Mouse (Mus musculus) heart, postnatal 0 days (tissue): ENCODE measurements around the gene Tbc1d4. TPM values are rescaled to one million over a fixed set of nuclear protein-coding genes. Genes with fewer than 3 reads are reported as not detected.

Experiments used
- ATAC-seq: fragments of 200-750 bp; cut with Nextera tagmentation; 2 replicates; pipeline ENCODE4 v1.8.0; 2017; ENCODE audit warnings: low read depth, moderate number of reproducible peaks, moderate library complexity; ENCODE audit not compliant: insufficient read depth
- DNase-seq: peaks from one replicate; pipeline ENCODE4 v3.0.0-alpha.2; 2016; ENCODE audit warnings: low spot score
- H3K27ac ChIP-seq: fragments of 300-500 bp; sonication (generic); 2 replicates; pipeline ENCODE4 v1.5.1; 2014; ENCODE audit warnings: low read depth, mild to moderate bottlenecking
- H3K27me3 ChIP-seq: fragments of 300-500 bp; sonication (generic); 2 replicates; pipeline ENCODE4 v1.6.1; 2014; ENCODE audit warnings: low read length, mixed read lengths; ENCODE audit not compliant: control insufficient read depth, insufficient read depth
- H3K36me3 ChIP-seq: fragments of 300-500 bp; sonication (generic); replicated peaks from 2 replicates; pipeline ENCODE4 v1.6.1; 2014; ENCODE audit warnings: low read length, mixed read lengths; ENCODE audit not compliant: control insufficient read depth, insufficient read depth
- H3K4me1 ChIP-seq: fragments of 300-500 bp; sonication (generic); 2 replicates; pipeline ENCODE4 v1.6.1; 2014; ENCODE audit warnings: antibody characterized with exemption; ENCODE audit not compliant: control insufficient read depth, insufficient read depth
- H3K4me2 ChIP-seq: fragments of 300-500 bp; sonication (generic); 2 replicates; pipeline ENCODE4 v1.6.1; 2014; ENCODE audit warnings: low read depth, mild to moderate bottlenecking, low read length, moderate library complexity
- H3K4me3 ChIP-seq: fragments of 300-500 bp; sonication (generic); 2 replicates; pipeline ENCODE4 v1.5.1; 2014; ENCODE audit warnings: low read depth, low read length
- H3K9ac ChIP-seq: fragments of 300-500 bp; sonication (generic); replicated peaks from 2 replicates; pipeline ENCODE4 v1.6.1; 2014; ENCODE audit warnings: low read depth, low read length, mixed read lengths
- H3K9me3 ChIP-seq: fragments of 300-500 bp; sonication (generic); replicated peaks from 2 replicates; pipeline ENCODE4 v1.6.1; 2016; ENCODE audit warnings: low read length; ENCODE audit not compliant: control insufficient read depth
- CTCF ChIP-seq: IDR thresholded peaks from 2 replicates; pipeline ENCODE4 v1.5.1; 2016; ENCODE audit warnings: antibody characterized with exemption, control low read depth, low read depth
- EP300 ChIP-seq: IDR thresholded peaks from 2 replicates; pipeline ENCODE4 v1.6.1; 2016; ENCODE audit warnings: antibody characterized with exemption, low read depth
- WGBS: fragments of 180-500 bp; shearing (Covaris S2); extraction: QIAGEN DNeasy Blood & Tissue Kit; methylation state at CpG from one replicate; pipeline ENCODE4 v1.1.7; 2014; 5-methylcytosine and 5-hydroxymethylcytosine counted together
- polyA plus RNA-seq: library from polyadenylated mRNA; unstranded; fragments of >200 nt; fragmentation: Nextera tagmentation; extraction: Ambion mirVana; gene quantifications from 2 replicates; pipeline ENCODE4 v1.2.1, GENCODE M21; 2015
- total RNA-seq: library from RNA; depleted of rRNA; stranded (reverse); fragments of >200 nt; gene quantifications from 2 replicates; pipeline ENCODE4 v1.2.3, GENCODE M21; 2014; ENCODE audit warnings: low replicate concordance

Gene Tbc1d4
- total and polyA plus RNA-seq, 2 experiments from 2014 or later: 16.8 to 53.6 TPM

DNA sequence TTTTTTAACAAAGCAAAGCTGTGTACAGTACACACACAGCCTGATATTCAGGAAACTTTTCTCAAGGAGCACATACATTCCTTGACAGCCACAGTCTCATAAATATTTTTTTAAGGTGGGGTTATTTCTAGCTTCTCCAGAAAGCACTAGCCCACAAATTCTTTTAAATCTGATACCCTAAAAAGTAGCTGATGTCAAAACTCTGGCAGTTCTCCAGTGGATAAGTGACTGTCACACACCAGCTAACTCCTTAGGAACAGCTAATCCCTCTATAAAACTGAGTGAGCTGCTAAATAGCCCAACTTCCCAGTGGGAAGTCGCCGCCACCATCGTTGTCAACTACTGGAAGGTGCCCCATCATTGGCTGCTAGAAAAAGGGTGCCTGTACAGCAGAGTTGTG lies 43.3 kb downstream of the Tbc1d4 start:
- Histone ChIP-seq H3K27ac (no peak overlapping the region), H3K9ac (no peak overlapping the region), H3K9me3 (no peaks in the 10 kb centered on the region), H3K27me3 (no peaks in the 10 kb centered on the region), H3K4me3 (no peak overlapping the region), H3K4me1 (peaks cover 27% of the 10 kb centered on the region), H3K36me3 (no peaks in the 10 kb centered on the region), H3K4me2 (no peak overlapping the region)
- no peak for TF ChIP-seq CTCF
- no peak for TF ChIP-seq EP300
- WGBS: 51% methylated on average over 3 of the region's 3 CpGs
- ATAC-seq: no peak
- DNase-seq: no peak

DNA sequence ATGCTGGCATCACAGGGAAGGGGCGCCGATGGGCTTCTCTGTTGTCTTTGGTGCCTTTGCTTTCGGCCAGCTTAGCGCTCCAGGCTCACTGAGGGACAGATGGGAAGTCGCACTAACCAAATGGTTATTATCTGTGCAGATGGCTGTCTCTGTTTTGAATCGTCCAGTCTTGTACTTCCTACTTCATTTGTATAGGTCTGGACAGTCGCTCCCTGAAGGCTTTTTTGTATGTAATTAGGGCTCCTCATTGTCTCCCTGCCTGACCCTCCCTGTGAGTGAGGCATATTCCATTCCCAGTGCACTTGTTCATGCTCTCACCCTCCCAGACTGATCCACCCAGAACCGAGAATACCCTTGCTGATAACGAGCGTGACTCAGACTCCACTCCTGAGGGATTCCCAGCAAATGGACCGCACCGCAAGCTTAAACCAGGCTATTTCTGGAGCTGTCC lies 47.7 kb downstream of the Tbc1d4 start:
- Histone ChIP-seq H3K4me3 (peak overlapping the region; percentile 17; the same call in 1 of the 2 replicates), H3K9me3 (no peaks in the 10 kb centered on the region), H3K27ac (peak overlapping the region; percentile 26; the same call in 1 of the 2 replicates), H3K9ac (no peak overlapping the region; the same call in 1 of the 2 replicates), H3K36me3 (no peaks in the 10 kb centered on the region), H3K4me2 (peak overlapping the region; percentile 46), H3K27me3 (no peaks in the 10 kb centered on the region), H3K4me1 (peaks cover 19% of the 10 kb centered on the region)
- DNase-seq: peak; percentile 54
- peak; percentile 73 for ATAC-seq
- TF ChIP-seq CTCF (no peak), EP300 (no peak)
- 28% methylated on average over 12 of the region's 12 CpGs for WGBS

DNA sequence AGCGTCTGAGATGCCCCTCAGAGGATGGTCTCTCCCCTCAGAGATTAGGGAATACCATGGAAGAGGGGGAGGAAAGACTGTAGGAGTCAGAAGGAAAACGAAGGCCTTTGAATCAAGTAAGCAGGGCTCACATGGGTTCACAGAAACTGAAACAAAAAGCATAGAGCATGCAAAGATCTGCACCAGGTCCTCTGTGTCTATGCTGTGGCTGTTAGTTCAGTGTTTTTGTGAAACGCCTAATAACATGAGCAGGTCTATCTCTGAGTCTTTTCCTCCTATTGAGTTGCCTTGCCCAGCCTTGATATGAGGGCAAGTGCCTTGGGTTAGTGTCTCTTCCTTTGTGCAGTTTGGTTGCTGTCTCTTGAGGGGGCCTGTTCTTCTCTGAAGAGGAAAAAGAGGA lies 49.5 kb downstream of the Tbc1d4 start:
- Histone ChIP-seq H3K9me3 (no peaks in the 10 kb centered on the region), H3K9ac (no peak overlapping the region), H3K4me3 (no peak overlapping the region), H3K36me3 (no peaks in the 10 kb centered on the region), H3K4me2 (no peak overlapping the region), H3K4me1 (peaks cover 23% of the 10 kb centered on the region), H3K27me3 (no peaks in the 10 kb centered on the region), H3K27ac (no peak overlapping the region)
- WGBS: 69% methylated on average over 3 of the region's 3 CpGs
- ATAC-seq: no peak
- DNase-seq: no peak
- TF ChIP-seq CTCF (no peak), EP300 (no peak)

DNA sequence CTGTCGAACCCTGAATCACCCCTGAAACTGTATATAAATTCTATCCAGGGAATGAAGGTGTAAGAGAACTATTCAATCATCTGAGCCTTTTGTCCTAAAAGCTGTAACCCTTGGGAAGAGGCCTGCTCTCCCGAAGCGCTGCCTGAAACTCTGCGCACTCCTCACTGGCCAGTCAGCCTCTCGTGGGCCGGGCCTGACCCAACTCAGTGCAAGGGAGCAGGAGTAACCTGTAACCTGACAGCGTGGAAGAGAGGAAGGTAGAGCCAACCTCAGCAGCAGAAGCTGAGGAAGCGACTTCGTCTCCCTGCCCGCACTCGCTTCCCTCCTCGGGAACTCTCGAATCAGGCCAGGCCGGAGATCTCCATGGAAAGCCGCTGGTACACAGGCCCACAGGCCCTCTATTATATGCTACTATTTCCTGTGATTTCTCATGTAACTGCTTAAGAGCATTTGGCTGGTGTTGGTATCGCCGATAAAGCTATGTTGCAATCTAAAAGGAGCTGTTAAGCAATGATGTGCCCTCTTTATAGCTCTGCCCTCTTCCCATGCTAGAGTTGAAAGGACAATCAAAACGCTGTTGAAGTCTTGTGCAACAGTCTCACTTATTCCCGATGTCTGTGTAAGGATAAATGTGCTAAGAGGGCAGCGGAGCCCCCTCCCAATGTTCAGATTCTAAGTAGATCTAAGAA lies 60.0 kb downstream of the Tbc1d4 start:
- 89% methylated on average over 20 of the region's 20 CpGs for WGBS
- no peak; the same call in 1 of the 2 replicates for ATAC-seq

DNA sequence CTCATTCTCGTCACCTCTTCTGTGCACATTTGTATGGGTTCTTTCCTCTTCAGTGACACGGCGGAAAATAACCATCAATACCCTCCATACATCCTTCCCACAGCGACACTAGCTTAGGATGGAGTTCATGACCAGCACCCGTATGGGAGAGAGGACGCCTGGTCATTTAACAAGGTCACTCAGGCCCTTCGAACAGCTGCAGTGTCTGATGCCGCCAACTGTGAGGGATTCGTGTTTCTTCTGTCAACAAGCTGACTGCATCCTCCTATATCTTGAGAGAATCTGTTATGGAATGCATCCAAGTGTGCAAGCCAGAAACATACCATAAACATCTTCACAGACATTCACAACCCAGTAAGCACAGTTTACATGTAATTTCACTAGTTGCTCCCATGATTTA lies 67.1 kb downstream of the Tbc1d4 start:
- no peak overlapping the region for H3K4me3 ChIP-seq
- no peaks in the 10 kb centered on the region for H3K27me3 ChIP-seq
- peaks cover 19% of the 10 kb centered on the region; the same call in 1 of the 2 replicates for H3K4me1 ChIP-seq
- no peaks in the 10 kb centered on the region for H3K36me3 ChIP-seq
- DNase-seq: no peak
- TF ChIP-seq CTCF (no peak), EP300 (no peak)
- H3K9ac ChIP-seq: no peak overlapping the region
- no peaks in the 10 kb centered on the region for H3K9me3 ChIP-seq
- 61% methylated on average over 9 of the region's 9 CpGs for WGBS
- no peak overlapping the region for H3K27ac ChIP-seq
- no peak for ATAC-seq
- H3K4me2 ChIP-seq: no peak overlapping the region

More for the DNA sequence above, 60.0 kb downstream of the Tbc1d4 start:
- no peak for DNase-seq
- TF ChIP-seq EP300: no peak
- TF ChIP-seq CTCF: no peak
- Histone ChIP-seq H3K27ac (no peak overlapping the region), H3K4me3 (no peak overlapping the region), H3K9me3 (no peaks in the 10 kb centered on the region), H3K4me1 (peaks cover 7% of the 10 kb centered on the region; the same call in 1 of the 2 replicates), H3K36me3 (no peaks in the 10 kb centered on the region), H3K4me2 (no peak overlapping the region), H3K27me3 (no peaks in the 10 kb centered on the region), H3K9ac (no peak overlapping the region)

- DNase-seq: no peak
Measured at GRCm38 (mm10) chr14:101541141-101541540, 67.8 kb downstream of the Tbc1d4 start.

More at GRCm38 (mm10) chr14:101541141-101541540, 67.8 kb downstream of the Tbc1d4 start:
- Histone ChIP-seq H3K36me3 (no peaks in the 10 kb centered on the region), H3K9me3 (no peaks in the 10 kb centered on the region), H3K9ac (no peak overlapping the region), H3K4me3 (no peak overlapping the region), H3K27me3 (no peaks in the 10 kb centered on the region), H3K4me2 (no peak overlapping the region), H3K4me1 (peaks cover 19% of the 10 kb centered on the region; the same call in 1 of the 2 replicates), H3K27ac (no peak overlapping the region)
- WGBS: 92% methylated on average over 5 of the region's 5 CpGs
- no peak for ATAC-seq
- no peak for TF ChIP-seq CTCF
- TF ChIP-seq EP300: no peak
